Mouse (Mus musculus): ENCODE results near the gene Glmn. TPM values are rescaled to one million over a fixed set of nuclear protein-coding genes. Genes with fewer than 3 reads are reported as not detected.

Gene Glmn
- polyA plus RNA-seq (2014; fragmentation: Nextera tagmentation; extraction: Ambion mirVana): 26.4 and 26.5 TPM in 2 replicates

DNA sequence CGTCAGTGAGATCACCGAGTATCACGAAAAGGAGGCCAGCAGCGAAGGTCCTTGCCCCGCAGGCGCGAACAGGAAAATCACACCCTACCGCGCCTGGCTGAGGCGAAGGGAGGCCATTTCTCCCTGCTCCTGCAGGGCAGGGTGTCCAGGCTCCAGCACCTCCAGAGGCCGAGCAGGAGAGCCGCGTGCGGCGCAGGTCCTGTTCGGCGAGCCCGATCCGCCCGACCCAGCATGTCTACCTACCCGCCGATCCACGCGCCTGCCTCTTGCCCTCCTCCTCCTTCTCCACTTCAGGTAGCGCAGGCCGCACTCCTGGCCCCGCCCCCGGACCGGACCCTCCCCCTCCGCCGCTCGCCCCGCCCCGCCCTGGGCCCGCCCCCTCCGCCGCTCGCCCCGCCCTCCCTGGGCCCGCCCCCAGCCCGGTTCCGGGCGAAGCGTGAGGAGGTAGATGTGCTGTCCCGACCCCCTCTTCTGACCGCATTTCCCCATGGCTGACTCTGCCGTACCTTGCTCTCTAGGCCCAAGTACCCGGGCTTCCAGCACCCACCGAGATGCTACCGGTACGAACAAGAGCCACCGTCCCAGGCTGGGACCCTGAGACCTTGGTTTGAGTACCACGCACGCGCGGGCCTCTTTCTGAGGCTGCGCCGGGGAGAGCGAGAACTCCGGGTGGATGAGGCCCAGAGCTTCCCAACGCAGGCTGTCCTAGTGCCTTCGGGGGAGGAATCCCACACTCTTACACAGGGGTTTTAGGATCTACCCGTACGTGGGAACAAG, at the start of gene Glmn, which contains the start of gene Rpap2:
Gene Glmn (minus strand): TSS at position 588 of the 777 bp plus-strand sequence.
Gene Rpap2 (plus strand): TSS at position 73 of the 777 bp plus-strand sequence.
- under 1% methylated on average over 37 of the region's 64 CpGs for WGBS
- ATAC-seq (ENCODE audit: low read depth) (peak; percentile 96), DNase-seq (ENCODE audit: low spot score) (peak; percentile 93)
- peaks cover 16% of the 10 kb centered on the region for H3K36me3 ChIP-seq (ENCODE audit: control insufficient read depth, insufficient read depth, low read length)
- H3K27ac ChIP-seq (replicated peaks; ENCODE audit: low read depth, low read length): peak within 1 kb of the TSS; percentile 88
- peak within 1 kb of the TSS; percentile 83 for H3K9ac ChIP-seq (ENCODE audit: low read depth, low read length)
- 0 out of 2 replicates have a peak, but pooled peaks cover 5% of the 10 kb centered on the region for H3K4me1 ChIP-seq (ENCODE audit: control insufficient read depth, insufficient read depth, low read length)
- H3K4me3 ChIP-seq (ENCODE audit: low read depth, low read length): peak within 1 kb of the TSS; percentile 71
- H3K4me2 ChIP-seq (ENCODE audit: low read depth, low read length): peak within 1 kb of the TSS; percentile 68
- H3K9me3 ChIP-seq (ENCODE audit: control insufficient read depth, low read length): no peaks in the 10 kb centered on the region
- no peaks in the 10 kb centered on the region for H3K27me3 ChIP-seq (replicated peaks; ENCODE audit: control insufficient read depth, insufficient read depth, low read length)

- Histone ChIP-seq H3K36me3 (ENCODE audit: control insufficient read depth, insufficient read depth, low read length) (peaks cover 13% of the 10 kb centered on the region; the same call in 1 of the 2 replicates), H3K4me1 (ENCODE audit: control insufficient read depth, insufficient read depth, low read length) (no peaks in the 10 kb centered on the region), H3K27ac (replicated peaks; ENCODE audit: low read depth, low read length) (no peak overlapping the region), H3K9ac (ENCODE audit: low read depth, low read length) (no peak overlapping the region), H3K4me3 (ENCODE audit: low read depth, low read length) (no peak overlapping the region), H3K4me2 (ENCODE audit: low read depth, low read length) (no peak overlapping the region), H3K27me3 (replicated peaks; ENCODE audit: control insufficient read depth, insufficient read depth, low read length) (no peaks in the 10 kb centered on the region), H3K9me3 (ENCODE audit: control insufficient read depth, low read length) (no peaks in the 10 kb centered on the region)
- WGBS: 83% methylated on average over 2 of the region's 2 CpGs
- ATAC-seq (ENCODE audit: low read depth) (no peak), DNase-seq (ENCODE audit: low spot score) (no peak)
Measured at GRCm38 (mm10) chr5:107645935-107646334, 48.2 kb upstream of the Glmn start.

- no peak overlapping the region for H3K4me2 ChIP-seq (ENCODE audit: low read depth, low read length)
- no peak for ATAC-seq (ENCODE audit: low read depth)
- WGBS: 91% methylated on average over 2 of the region's 2 CpGs
Measured at GRCm38 (mm10) chr5:107644595-107644994, 46.9 kb upstream of the Glmn start.

GRCm38 (mm10) chr5:107638366-107638765, 40.7 kb upstream of the Glmn start:
- Histone ChIP-seq H3K9ac (ENCODE audit: low read depth, low read length) (no peak overlapping the region), H3K4me1 (ENCODE audit: control insufficient read depth, insufficient read depth, low read length) (no peaks in the 10 kb centered on the region), H3K27me3 (replicated peaks; ENCODE audit: control insufficient read depth, insufficient read depth, low read length) (no peaks in the 10 kb centered on the region), H3K4me3 (ENCODE audit: low read depth, low read length) (no peak overlapping the region), H3K9me3 (ENCODE audit: control insufficient read depth, low read length) (no peaks in the 10 kb centered on the region), H3K4me2 (ENCODE audit: low read depth, low read length) (no peak overlapping the region), H3K36me3 (ENCODE audit: control insufficient read depth, insufficient read depth, low read length) (peaks cover 22% of the 10 kb centered on the region; the same call in 1 of the 2 replicates), H3K27ac (replicated peaks; ENCODE audit: low read depth, low read length) (no peak overlapping the region)
- WGBS: 93% methylated on average over 8 of the region's 8 CpGs
- ATAC-seq (ENCODE audit: low read depth) (no peak), DNase-seq (ENCODE audit: low spot score) (no peak)

More at GRCm38 (mm10) chr5:107644595-107644994, 46.9 kb upstream of the Glmn start:
- no peak for DNase-seq (ENCODE audit: low spot score)
- Histone ChIP-seq H3K27me3 (replicated peaks; ENCODE audit: control insufficient read depth, insufficient read depth, low read length) (no peaks in the 10 kb centered on the region), H3K27ac (replicated peaks; ENCODE audit: low read depth, low read length) (no peak overlapping the region), H3K9me3 (ENCODE audit: control insufficient read depth, low read length) (no peaks in the 10 kb centered on the region), H3K4me1 (ENCODE audit: control insufficient read depth, insufficient read depth, low read length) (no peaks in the 10 kb centered on the region), H3K36me3 (ENCODE audit: control insufficient read depth, insufficient read depth, low read length) (peaks cover 13% of the 10 kb centered on the region; the same call in 1 of the 2 replicates), H3K4me3 (ENCODE audit: low read depth, low read length) (no peak overlapping the region), H3K9ac (ENCODE audit: low read depth, low read length) (no peak overlapping the region)

GRCm38 (mm10) chr5:107637106-107637505, 39.4 kb upstream of the Glmn start:
- Histone ChIP-seq H3K4me1 (ENCODE audit: control insufficient read depth, insufficient read depth, low read length) (no peaks in the 10 kb centered on the region), H3K27me3 (replicated peaks; ENCODE audit: control insufficient read depth, insufficient read depth, low read length) (no peaks in the 10 kb centered on the region), H3K4me2 (ENCODE audit: low read depth, low read length) (no peak overlapping the region), H3K27ac (replicated peaks; ENCODE audit: low read depth, low read length) (no peak overlapping the region), H3K4me3 (ENCODE audit: low read depth, low read length) (no peak overlapping the region), H3K9me3 (ENCODE audit: control insufficient read depth, low read length) (no peaks in the 10 kb centered on the region), H3K36me3 (ENCODE audit: control insufficient read depth, insufficient read depth, low read length) (peaks cover 14% of the 10 kb centered on the region; the same call in 1 of the 2 replicates), H3K9ac (ENCODE audit: low read depth, low read length) (no peak overlapping the region)
- DNase-seq (ENCODE audit: low spot score) (no peak), ATAC-seq (ENCODE audit: low read depth) (no peak)
- 82% methylated on average over 1 of the region's 1 CpGs for WGBS

- Histone ChIP-seq H3K27ac (replicated peaks; ENCODE audit: low read depth, low read length) (no peak overlapping the region), H3K4me2 (ENCODE audit: low read depth, low read length) (no peak overlapping the region), H3K9me3 (ENCODE audit: control insufficient read depth, low read length) (no peaks in the 10 kb centered on the region), H3K4me3 (ENCODE audit: low read depth, low read length) (no peak overlapping the region), H3K36me3 (ENCODE audit: control insufficient read depth, insufficient read depth, low read length) (peaks cover 20% of the 10 kb centered on the region; the same call in 1 of the 2 replicates), H3K27me3 (replicated peaks; ENCODE audit: control insufficient read depth, insufficient read depth, low read length) (no peaks in the 10 kb centered on the region), H3K9ac (ENCODE audit: low read depth, low read length) (no peak overlapping the region), H3K4me1 (ENCODE audit: control insufficient read depth, insufficient read depth, low read length) (no peaks in the 10 kb centered on the region)
- DNase-seq (ENCODE audit: low spot score): no peak
- ATAC-seq (ENCODE audit: low read depth): no peak
- 90% methylated on average over 4 of the region's 4 CpGs for WGBS
Measured at GRCm38 (mm10) chr5:107633651-107634050, 36.0 kb upstream of the Glmn start.

- Histone ChIP-seq H3K36me3 (ENCODE audit: control insufficient read depth, insufficient read depth, low read length) (peaks cover 63% of the 10 kb centered on the region), H3K4me3 (ENCODE audit: low read depth, low read length) (no peak overlapping the region), H3K27me3 (replicated peaks; ENCODE audit: control insufficient read depth, insufficient read depth, low read length) (no peaks in the 10 kb centered on the region), H3K9me3 (ENCODE audit: control insufficient read depth, low read length) (no peaks in the 10 kb centered on the region), H3K27ac (replicated peaks; ENCODE audit: low read depth, low read length) (no peak overlapping the region), H3K4me2 (ENCODE audit: low read depth, low read length) (no peak overlapping the region), H3K4me1 (ENCODE audit: control insufficient read depth, insufficient read depth, low read length) (no peaks in the 10 kb centered on the region), H3K9ac (ENCODE audit: low read depth, low read length) (no peak overlapping the region)
- WGBS: 93% methylated on average over 3 of the region's 3 CpGs
- no peak for ATAC-seq (ENCODE audit: low read depth)
- no peak for DNase-seq (ENCODE audit: low spot score)
Measured at GRCm38 (mm10) chr5:107621327-107621726, 23.6 kb upstream of the Glmn start.

DNA sequence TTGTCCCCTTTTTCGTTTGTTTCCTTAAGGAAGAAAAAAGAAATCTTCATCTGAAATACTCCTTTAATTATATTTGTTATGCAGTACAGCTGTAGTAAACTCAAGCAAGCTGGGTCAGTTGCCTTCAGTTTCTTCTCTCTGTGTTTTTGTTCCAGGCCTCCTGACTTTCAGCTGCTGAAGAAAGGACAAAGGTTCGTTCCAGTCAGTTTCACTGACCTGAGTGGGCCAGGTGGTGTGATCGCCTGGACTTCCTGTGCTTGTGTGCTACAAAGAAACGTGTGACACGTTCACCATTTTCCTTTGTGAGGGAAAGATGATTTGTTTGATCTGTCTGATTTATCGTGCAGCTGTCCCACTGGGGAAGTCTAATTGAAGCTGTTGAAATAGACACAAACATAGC, 20.3 kb upstream of the Glmn start:
- 77% methylated on average over 6 of the region's 6 CpGs for WGBS

More for the DNA sequence above, 20.3 kb upstream of the Glmn start:
- no peak overlapping the region for H3K9ac ChIP-seq (ENCODE audit: low read depth, low read length)
- no peak overlapping the region for H3K4me2 ChIP-seq (ENCODE audit: low read depth, low read length)
- peaks cover 61% of the 10 kb centered on the region for H3K36me3 ChIP-seq (ENCODE audit: control insufficient read depth, insufficient read depth, low read length)
- no peak for ATAC-seq (ENCODE audit: low read depth)
- no peaks in the 10 kb centered on the region for H3K27me3 ChIP-seq (replicated peaks; ENCODE audit: control insufficient read depth, insufficient read depth, low read length)
- H3K27ac ChIP-seq (replicated peaks; ENCODE audit: low read depth, low read length): no peak overlapping the region
- H3K4me1 ChIP-seq (ENCODE audit: control insufficient read depth, insufficient read depth, low read length): no peaks in the 10 kb centered on the region
- no peaks in the 10 kb centered on the region for H3K9me3 ChIP-seq (ENCODE audit: control insufficient read depth, low read length)
- no peak for DNase-seq (ENCODE audit: low spot score)
- H3K4me3 ChIP-seq (ENCODE audit: low read depth, low read length): no peak overlapping the region
